Mouse (Mus musculus) MEL (cell line): ENCODE data around the gene Dgke.

Source experiments
- CTCF ChIP-seq, 3 experiments: IDR thresholded peaks in 2 of 3; conservative IDR thresholded peaks in 1 of 3; 2 replicates each; pipeline ENCODE4 v1.5.1; 2011 to 2012; ENCODE audit warnings: low read length in 3 of 3, low read depth in 2 of 3, mild to moderate bottlenecking in 2 of 3, improper control_type of control experiment in 1 of 3, inconsistent platforms in 1 of 3, mixed read lengths in 1 of 3, moderate library complexity in 1 of 3; ENCODE audit not compliant: control insufficient read depth in 1 of 3, insufficient read depth in 1 of 3, poor library complexity in 1 of 3, severe bottlenecking in 1 of 3
- E2F4 ChIP-seq: IDR thresholded peaks from 2 replicates; pipeline ENCODE4 v1.6.1; 2011; ENCODE audit warnings: low read depth, low read length, improper control_type of control experiment, borderline replicate concordance
- EP300 ChIP-seq, 2 experiments: IDR thresholded peaks; 2 replicates each; pipeline ENCODE4 v1.6.1; 2011; ENCODE audit warnings: improper control_type of control experiment in 2 of 2, low read length in 2 of 2, low read depth in 1 of 2, mild to moderate bottlenecking in 1 of 2
- USF1 ChIP-seq: IDR thresholded peaks from 2 replicates; pipeline ENCODE4 v1.6.1; 2014; ENCODE audit warnings: low read depth, mild to moderate bottlenecking, inconsistent platforms, low read length, improper control_type of control experiment, moderate library complexity

DNA sequence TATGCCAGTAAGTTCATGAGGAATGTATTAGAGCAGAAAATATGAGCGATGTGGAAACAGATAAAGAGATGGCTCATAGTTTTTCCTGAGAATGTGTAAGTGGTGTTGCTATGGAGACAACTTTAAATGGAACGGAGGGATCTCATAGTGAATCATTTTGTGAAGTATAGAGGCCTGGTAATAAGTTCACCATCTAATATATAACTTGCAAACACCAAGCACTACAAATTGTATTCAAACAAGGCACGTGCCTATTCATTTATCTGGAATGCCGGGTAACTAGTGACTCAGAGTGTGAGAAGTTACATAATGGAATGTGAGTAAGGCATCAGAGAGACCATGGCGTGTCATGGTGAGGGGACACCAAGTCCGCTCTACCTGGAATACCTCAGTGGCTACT, 28.2 kb downstream of the Dgke start:
- TF ChIP-seq EP300 (IDR thresholded peaks at IDR 0.05; ENCODE audit: low read depth in 1 of 2, low read length in 2 of 2) (no peak), USF1 (no peak), CTCF (IDR thresholded peaks at IDR 0.05 in 2 of 3, conservative IDR thresholded peaks at IDR 0.05 in 1 of 3; ENCODE audit: control insufficient read depth in 1 of 3, insufficient read depth in 1 of 3, low read depth in 2 of 3, low read length in 3 of 3, poor library complexity in 1 of 3, severe bottlenecking in 1 of 3) (no peak), E2F4 (no peak)
